Mouse (Mus musculus) midbrain, embryonic 13.5 days (tissue): Measurements from ENCODE around the gene Eif5. TPM values are rescaled to one million over a fixed set of nuclear protein-coding genes. Genes with fewer than 3 reads are reported as not detected.

ENCODE experiments used
- ATAC-seq: fragments of 200-750 bp; cut with Nextera tagmentation; 2 replicates; pipeline ENCODE4 v1.8.0; 2017; ENCODE audit warnings: mild to moderate bottlenecking, moderate TSS enrichment, moderate library complexity
- H3K27ac ChIP-seq: fragments of 300-500 bp; sonication (generic); 2 replicates; pipeline ENCODE4 v1.5.1; 2015; ENCODE audit warnings: inconsistent platforms, mild to moderate bottlenecking, moderate library complexity
- H3K27me3 ChIP-seq: fragments of 300-500 bp; sonication (generic); 2 replicates; pipeline ENCODE4 v1.6.1; 2015; ENCODE audit warnings: mild to moderate bottlenecking, inconsistent platforms
- H3K36me3 ChIP-seq: fragments of 300-500 bp; sonication (generic); 2 replicates; pipeline ENCODE4 v1.6.1; 2015; ENCODE audit warnings: mild to moderate bottlenecking, inconsistent platforms
- H3K4me1 ChIP-seq: fragments of 300-500 bp; sonication (generic); replicated peaks from 2 replicates; pipeline ENCODE4 v1.6.1; 2015; ENCODE audit warnings: inconsistent platforms
- H3K4me2 ChIP-seq: fragments of 300-500 bp; sonication (generic); replicated peaks from 2 replicates; pipeline ENCODE4 v1.6.1; 2015; ENCODE audit warnings: moderate library complexity, mild to moderate bottlenecking, inconsistent platforms
- H3K4me3 ChIP-seq: fragments of 300-500 bp; sonication (generic); replicated peaks from 2 replicates; pipeline ENCODE4 v1.5.1; 2015; ENCODE audit warnings: mild to moderate bottlenecking, inconsistent platforms
- H3K9ac ChIP-seq: fragments of 300-500 bp; sonication (generic); replicated peaks from 2 replicates; pipeline ENCODE4 v1.6.1; 2015; ENCODE audit warnings: mild to moderate bottlenecking, inconsistent platforms
- H3K9me3 ChIP-seq: fragments of 300-500 bp; sonication (generic); 2 replicates; pipeline ENCODE4 v1.6.1; 2016; ENCODE audit warnings: mild to moderate bottlenecking, inconsistent platforms
- WGBS: fragments of 180-500 bp; shearing (Covaris S2); methylation state at CpG from one replicate; pipeline ENCODE4 v1.1.7; 2015; 5-methylcytosine and 5-hydroxymethylcytosine counted together
- polyA plus RNA-seq: library from polyadenylated mRNA; unstranded; fragments of >200 nt; fragmentation: Nextera tagmentation; extraction: Ambion mirVana; gene quantifications from 2 replicates; pipeline ENCODE4 v1.2.1, GENCODE M21; 2015

Gene Eif5
- polyA plus RNA-seq, 1 experiment from 2014 or later: 593 TPM

DNA sequence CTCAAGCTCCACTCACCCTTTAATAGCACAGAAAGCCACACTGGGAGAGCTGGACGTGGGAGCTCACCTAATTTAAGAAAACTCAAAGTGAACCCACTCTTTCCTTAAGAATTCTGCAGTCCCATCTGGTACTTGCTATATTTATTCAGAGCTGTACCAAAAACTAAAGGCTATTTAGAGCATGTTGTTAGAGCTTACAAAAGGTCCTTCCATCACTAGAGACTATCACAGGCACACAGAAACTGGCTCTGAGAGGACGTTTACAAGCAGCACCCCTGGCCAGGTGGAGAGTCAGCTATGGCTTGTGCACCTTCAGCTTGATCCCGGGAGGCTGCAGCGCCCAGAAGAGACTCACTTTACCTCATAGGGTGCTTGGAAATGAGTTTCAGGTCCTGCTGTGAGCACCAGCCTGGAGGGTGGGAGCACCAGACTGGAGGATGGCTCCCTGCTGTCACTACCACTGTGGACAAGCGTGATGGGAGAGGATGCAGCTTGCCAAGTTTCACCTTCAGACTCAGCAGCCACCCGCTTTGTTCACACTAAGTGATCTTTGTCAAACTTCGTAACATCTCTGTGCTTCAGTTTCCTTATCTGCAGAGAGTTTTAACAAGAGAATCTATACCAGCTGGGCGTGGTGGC lies 10.1 kb upstream of the Eif5 start:
- Histone ChIP-seq H3K4me1 (no peaks in the 10 kb centered on the region), H3K27me3 (no peaks in the 10 kb centered on the region), H3K36me3 (no peaks in the 10 kb centered on the region), H3K27ac (no peak overlapping the region), H3K9me3 (no peaks in the 10 kb centered on the region), H3K4me3 (no peak overlapping the region), H3K9ac (no peak overlapping the region), H3K4me2 (no peak overlapping the region)
- WGBS: 64% methylated on average over 8 of the region's 8 CpGs
- ATAC-seq: no peak

DNA sequence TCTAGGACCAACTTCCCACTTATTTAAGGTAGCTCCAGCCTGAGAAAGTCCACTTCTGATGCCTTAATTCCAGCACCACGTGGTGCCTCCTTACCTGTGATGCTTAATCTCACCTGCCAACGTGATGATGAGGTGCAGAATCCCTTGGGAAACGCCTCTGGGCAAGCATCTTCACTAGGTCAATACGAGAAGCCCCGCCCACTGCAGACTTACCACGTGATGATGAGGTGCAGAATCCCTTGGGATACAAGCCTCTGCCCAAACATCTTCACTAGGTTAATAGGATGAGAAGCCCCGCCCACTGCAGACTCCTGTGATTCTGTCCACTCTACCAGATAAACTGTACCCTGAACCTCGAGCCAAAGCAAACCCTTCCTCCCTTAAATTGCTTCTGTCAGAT lies 8.6 kb upstream of the Eif5 start:
- H3K4me2 ChIP-seq: no peak overlapping the region

DNA sequence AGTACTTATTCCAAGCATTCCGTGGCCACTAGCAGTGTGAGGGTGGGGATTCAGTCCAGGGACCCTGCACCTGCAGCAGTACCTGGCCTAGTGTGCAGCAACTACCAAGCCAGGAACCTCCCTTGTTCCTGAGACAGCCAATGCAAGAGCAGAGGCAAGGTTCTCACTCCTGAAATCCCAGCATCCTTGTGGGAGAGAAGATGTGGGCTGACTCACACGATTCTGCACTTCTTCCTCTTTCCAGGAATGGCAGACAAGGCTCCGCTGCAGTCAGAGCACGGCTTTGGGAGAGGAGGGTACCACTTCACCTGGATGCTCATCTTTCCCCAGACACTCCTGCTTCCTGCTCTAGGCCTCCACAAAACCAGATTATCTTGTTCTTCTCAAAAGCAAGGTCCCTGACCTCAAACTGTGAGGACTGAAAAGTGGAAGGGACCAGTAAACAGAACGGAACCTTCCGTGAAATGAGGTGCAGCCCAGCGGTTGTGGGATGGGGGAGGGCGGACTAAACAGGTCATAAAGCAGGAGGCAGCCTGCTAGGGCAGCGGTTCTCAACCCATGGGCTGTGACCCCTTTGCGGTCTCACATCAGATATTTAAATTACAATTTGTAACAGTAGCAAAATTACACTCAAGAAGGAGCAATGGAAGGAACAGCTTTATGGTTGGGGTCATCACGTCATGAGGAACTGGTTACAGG lies 4.6 kb upstream of the Eif5 start:
- no peaks in the 10 kb centered on the region for H3K36me3 ChIP-seq
- no peak overlapping the region for H3K9ac ChIP-seq
- H3K4me1 ChIP-seq: peaks cover 11% of the 10 kb centered on the region
- WGBS: 70% methylated on average over 11 of the region's 11 CpGs
- H3K4me2 ChIP-seq: no peak overlapping the region
- no peaks in the 10 kb centered on the region for H3K9me3 ChIP-seq
- no peak for ATAC-seq
- no peak overlapping the region for H3K4me3 ChIP-seq
- no peaks in the 10 kb centered on the region for H3K27me3 ChIP-seq
- no peak overlapping the region for H3K27ac ChIP-seq

More for the DNA sequence above, 8.6 kb upstream of the Eif5 start:
- Histone ChIP-seq H3K4me3 (no peak overlapping the region), H3K9ac (no peak overlapping the region), H3K36me3 (no peaks in the 10 kb centered on the region), H3K4me1 (no peaks in the 10 kb centered on the region), H3K27me3 (no peaks in the 10 kb centered on the region), H3K9me3 (no peaks in the 10 kb centered on the region), H3K27ac (no peak overlapping the region)
- ATAC-seq: no peak
- 15% methylated on average over 8 of the region's 8 CpGs for WGBS

DNA sequence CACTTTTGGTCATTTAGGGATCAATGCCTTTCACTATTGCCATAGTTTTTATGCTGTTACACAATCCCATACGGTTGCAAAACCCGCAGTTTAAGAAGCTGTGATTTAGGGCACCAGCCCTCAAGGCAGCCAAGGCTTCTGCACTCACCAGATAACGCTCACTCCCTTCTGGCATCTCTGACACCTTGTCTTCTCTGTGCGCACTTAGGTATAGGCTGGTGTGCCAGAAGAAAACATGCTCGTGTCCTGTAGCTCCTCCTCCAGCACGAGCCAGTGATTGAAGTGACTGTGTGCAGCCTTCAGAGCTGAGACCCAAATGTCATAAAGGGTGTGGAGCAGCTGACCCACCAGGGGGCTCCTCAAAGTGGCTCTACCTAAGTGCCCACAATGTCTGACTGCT lies 2.5 kb upstream of the Eif5 start:
- Histone ChIP-seq H3K4me3 (no peak overlapping the region), H3K9me3 (no peaks in the 10 kb centered on the region), H3K9ac (no peak overlapping the region), H3K4me1 (peaks cover 24% of the 10 kb centered on the region), H3K27ac (no peak overlapping the region), H3K4me2 (no peak overlapping the region), H3K36me3 (peaks cover 10% of the 10 kb centered on the region), H3K27me3 (no peaks in the 10 kb centered on the region)
- WGBS: 70% methylated on average over 6 of the region's 6 CpGs
- ATAC-seq: no peak

DNA sequence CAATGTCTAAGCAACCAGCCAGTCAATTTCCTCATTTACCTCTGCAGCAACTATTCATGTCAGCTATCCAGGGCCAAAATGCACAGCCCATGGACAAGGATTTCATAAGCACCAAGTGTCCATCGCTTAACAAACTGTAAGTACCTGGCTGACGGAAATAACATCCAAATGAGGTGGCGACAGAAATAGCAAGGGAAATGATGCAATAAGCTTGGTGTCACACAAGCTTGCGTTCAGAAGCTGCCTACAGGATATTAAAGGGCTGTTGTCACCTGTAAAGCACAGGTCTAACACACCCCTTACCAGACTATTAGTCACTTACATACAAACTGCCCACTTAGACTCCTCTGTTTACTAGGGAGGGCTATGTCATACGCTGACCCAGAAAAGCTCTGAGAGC lies 2.1 kb upstream of the Eif5 start:
- no peak overlapping the region for H3K4me2 ChIP-seq
- H3K4me3 ChIP-seq: no peak overlapping the region
- peaks cover 15% of the 10 kb centered on the region for H3K36me3 ChIP-seq
- WGBS: 93% methylated on average over 5 of the region's 5 CpGs
- peaks cover 29% of the 10 kb centered on the region for H3K4me1 ChIP-seq
- ATAC-seq: no peak
- H3K27ac ChIP-seq: no peak overlapping the region
- no peak overlapping the region for H3K9ac ChIP-seq
- H3K27me3 ChIP-seq: no peaks in the 10 kb centered on the region
- no peaks in the 10 kb centered on the region for H3K9me3 ChIP-seq

DNA sequence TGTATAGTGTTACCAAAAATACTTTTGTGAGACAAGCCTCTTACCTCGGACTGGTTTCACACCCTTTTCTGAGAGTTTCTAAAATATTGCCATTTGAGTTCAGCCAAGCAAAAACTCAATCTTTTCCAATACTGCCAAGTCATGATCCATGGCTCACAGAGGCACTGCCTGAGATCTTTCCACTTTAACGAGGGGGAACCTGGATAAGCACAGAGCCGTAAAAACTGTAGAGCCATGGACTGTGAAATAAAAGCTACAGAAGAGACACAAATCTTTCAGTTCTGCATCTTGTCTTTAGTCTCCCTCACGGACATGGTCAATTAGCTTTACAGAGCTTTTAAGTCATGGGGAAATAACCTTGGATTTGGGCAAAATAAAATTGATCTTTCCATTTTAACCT lies 1.1 kb upstream of the Eif5 start:
- peak overlapping the region; percentile 97; the same call in 1 of the 2 replicates for H3K27ac ChIP-seq
- H3K36me3 ChIP-seq: peaks cover 25% of the 10 kb centered on the region
- H3K9ac ChIP-seq: peak overlapping the region; percentile 89
- 32% methylated on average over 4 of the region's 4 CpGs for WGBS
- peak overlapping the region; percentile 98 for H3K4me3 ChIP-seq
- H3K9me3 ChIP-seq: no peaks in the 10 kb centered on the region
- H3K4me1 ChIP-seq: peaks cover 37% of the 10 kb centered on the region
- ATAC-seq: no peak
- no peaks in the 10 kb centered on the region for H3K27me3 ChIP-seq
- H3K4me2 ChIP-seq: peak overlapping the region; percentile 67

DNA sequence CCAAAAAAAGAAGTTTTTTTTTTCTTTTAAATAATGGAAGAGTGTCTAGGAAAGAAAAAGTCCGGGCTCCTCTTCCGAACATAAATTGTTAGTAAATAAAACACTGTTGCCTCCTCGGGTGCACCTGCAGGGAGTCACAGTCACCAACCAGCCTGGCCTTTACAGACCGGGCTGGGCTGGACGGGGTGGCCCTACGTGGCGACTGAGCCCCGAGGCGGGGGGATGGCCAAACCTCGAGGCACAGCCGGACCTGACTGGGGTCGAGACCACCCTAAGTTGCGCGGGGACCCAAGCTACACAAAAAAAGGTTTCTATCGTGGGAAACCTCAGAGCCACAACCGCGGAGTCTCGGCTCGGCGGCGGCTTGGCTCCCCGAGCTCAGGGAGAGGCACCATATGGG lies 475 bp upstream of the Eif5 start:
- H3K36me3 ChIP-seq: peaks cover 31% of the 10 kb centered on the region
- peak overlapping the region; percentile 89 for H3K9ac ChIP-seq
- peaks cover 37% of the 10 kb centered on the region for H3K4me1 ChIP-seq
- under 1% methylated on average over 22 of the region's 22 CpGs for WGBS
- no peaks in the 10 kb centered on the region for H3K9me3 ChIP-seq
- peak overlapping the region; percentile 67 for H3K4me2 ChIP-seq
- H3K27ac ChIP-seq: peak overlapping the region; percentile 97
- ATAC-seq: peak; percentile 63
- H3K4me3 ChIP-seq: peak overlapping the region; percentile 98
- H3K27me3 ChIP-seq: no peaks in the 10 kb centered on the region

DNA sequence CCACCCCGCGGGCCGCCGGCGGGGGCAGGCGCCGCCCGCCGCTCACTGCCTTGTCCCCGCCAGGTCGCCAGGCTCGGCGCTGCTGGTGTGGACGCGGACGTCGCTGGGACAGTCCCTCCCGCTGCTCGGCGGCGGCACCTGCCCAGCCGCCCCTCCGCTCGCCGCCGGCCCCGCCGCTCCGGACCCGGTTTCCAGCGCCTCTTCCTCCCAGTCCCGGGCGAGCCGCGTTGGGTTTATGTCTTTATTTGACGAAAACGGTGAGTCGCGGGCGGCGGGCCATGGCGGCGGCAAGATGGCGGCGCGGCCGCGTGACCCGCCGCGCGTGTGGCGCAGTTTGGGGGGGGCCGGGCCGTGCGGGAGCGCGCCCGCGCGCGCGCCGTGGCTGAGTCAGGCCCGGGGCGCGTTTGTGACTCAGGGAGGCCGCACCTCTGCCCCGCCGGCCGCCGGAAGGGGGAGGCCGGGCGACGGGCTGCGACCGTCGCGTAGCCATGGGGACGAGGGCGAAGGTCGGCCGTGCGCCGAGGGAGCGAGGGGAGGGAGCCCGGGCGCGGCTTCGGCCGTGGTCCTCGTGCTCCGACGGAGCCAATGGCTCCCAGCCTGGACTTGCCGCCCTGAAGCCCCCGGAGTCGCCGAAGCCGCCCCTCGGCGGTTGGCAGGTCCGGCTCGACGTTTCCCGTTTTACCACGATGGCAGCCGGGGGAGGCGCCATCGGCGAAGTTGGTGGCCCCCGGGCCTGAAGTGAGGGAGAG lies 650 bp downstream of the Eif5 start:
- peaks cover 37% of the 10 kb centered on the region for H3K4me1 ChIP-seq
- 0% methylated on average over 74 of the region's 111 CpGs for WGBS
- H3K4me3 ChIP-seq: peak overlapping the region; percentile 98
- H3K36me3 ChIP-seq: peaks cover 42% of the 10 kb centered on the region
- H3K27me3 ChIP-seq: no peaks in the 10 kb centered on the region
- no peaks in the 10 kb centered on the region for H3K9me3 ChIP-seq
- peak; percentile 24 for ATAC-seq
- peak overlapping the region; percentile 97 for H3K27ac ChIP-seq
- H3K4me2 ChIP-seq: peak overlapping the region; percentile 85
- H3K9ac ChIP-seq: peak overlapping the region; percentile 92

DNA sequence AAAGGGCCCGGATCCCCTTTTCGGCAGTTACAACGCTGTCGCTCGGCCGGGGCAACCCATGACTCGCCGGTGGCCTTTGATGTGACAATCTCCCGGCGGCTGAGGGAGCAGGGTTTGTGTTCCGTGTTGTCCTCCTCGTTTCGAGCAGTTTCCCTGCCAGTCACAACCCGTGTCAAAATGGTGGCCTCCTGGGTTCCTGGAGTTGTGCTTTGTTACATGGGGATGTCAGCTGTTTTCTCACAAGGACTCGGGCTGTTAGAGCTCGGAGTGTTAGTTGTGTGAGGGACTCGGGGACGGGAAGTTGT lies 1.2 kb downstream of the Eif5 start:
- peaks cover 37% of the 10 kb centered on the region for H3K4me1 ChIP-seq
- H3K27ac ChIP-seq: peak overlapping the region; percentile 97
- H3K27me3 ChIP-seq: no peaks in the 10 kb centered on the region
- peak overlapping the region; percentile 92 for H3K9ac ChIP-seq
- no peaks in the 10 kb centered on the region for H3K9me3 ChIP-seq
- H3K4me3 ChIP-seq: peak overlapping the region; percentile 98
- peak overlapping the region; percentile 85 for H3K4me2 ChIP-seq
- peaks cover 47% of the 10 kb centered on the region for H3K36me3 ChIP-seq
- 2% methylated on average over 18 of the region's 18 CpGs for WGBS
- ATAC-seq: no peak

DNA sequence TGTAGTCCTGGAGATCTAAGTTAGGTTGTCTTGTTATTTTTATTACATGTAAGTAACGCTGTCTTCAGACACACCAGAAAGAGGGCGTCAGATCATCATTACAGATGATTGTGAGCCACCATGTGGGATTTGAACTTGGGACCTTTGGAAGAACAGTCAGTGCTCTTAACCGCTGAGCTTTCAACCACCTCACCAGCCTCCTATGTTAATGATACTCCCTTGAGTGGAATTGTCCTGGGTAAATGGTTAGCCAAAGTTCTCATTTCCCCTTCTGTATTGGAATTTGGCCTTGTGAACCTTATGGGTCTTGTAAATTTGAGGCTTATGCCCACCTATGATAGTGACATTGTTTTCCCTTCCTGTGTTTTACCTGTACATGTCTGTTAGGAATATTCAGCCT lies 9.3 kb downstream of the Eif5 start:
- no peak for ATAC-seq
- H3K9ac ChIP-seq: no peak overlapping the region
- peaks cover 58% of the 10 kb centered on the region for H3K36me3 ChIP-seq
- WGBS: 93% methylated on average over 3 of the region's 3 CpGs
- no peak overlapping the region for H3K27ac ChIP-seq
- no peak overlapping the region for H3K4me3 ChIP-seq
- no peaks in the 10 kb centered on the region for H3K27me3 ChIP-seq
- H3K4me1 ChIP-seq: no peaks in the 10 kb centered on the region
- no peaks in the 10 kb centered on the region for H3K9me3 ChIP-seq
- no peak overlapping the region for H3K4me2 ChIP-seq

DNA sequence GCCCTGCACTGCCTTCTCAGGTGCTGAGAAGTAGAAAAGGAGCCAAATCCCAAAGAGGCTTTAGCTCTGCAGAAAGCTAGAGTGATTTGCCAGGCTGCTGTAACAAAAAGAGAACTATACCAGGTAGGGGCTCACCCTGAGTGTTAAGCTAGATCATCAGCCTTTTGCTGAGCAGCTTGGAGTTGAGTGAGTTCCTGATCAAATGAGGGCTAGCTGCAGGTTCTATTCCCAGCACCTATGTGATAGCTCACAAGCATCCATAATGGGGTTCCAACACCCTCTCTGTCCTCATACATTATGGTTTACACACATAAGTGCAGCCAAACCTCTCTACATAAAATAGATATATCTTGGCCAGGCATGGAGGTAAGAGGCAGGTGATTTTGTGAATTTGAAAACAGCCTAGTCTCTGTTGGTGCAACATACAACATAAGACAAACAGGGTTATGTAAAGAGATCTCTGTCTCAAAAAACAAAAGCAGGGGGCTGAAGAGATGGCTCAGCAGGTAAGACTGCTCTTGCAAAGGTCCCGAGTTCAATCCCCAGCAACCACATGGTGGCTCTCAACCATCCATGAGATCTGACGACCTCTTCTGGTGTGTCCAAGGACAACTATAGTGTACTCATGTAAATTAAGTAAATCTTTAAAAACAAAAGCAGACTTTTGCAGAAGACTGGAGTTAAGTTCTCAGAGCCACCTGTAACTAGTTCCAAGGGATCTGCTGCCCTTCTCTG lies 10.9 kb downstream of the Eif5 start:
- H3K9me3 ChIP-seq: no peaks in the 10 kb centered on the region
- ATAC-seq: no peak
- H3K9ac ChIP-seq: no peak overlapping the region
- no peaks in the 10 kb centered on the region for H3K4me1 ChIP-seq
- peaks cover 41% of the 10 kb centered on the region for H3K36me3 ChIP-seq
- H3K4me3 ChIP-seq: no peak overlapping the region
- no peaks in the 10 kb centered on the region for H3K27me3 ChIP-seq
- 54% methylated on average over 2 of the region's 2 CpGs for WGBS
- H3K4me2 ChIP-seq: no peak overlapping the region
- no peak overlapping the region for H3K27ac ChIP-seq

DNA sequence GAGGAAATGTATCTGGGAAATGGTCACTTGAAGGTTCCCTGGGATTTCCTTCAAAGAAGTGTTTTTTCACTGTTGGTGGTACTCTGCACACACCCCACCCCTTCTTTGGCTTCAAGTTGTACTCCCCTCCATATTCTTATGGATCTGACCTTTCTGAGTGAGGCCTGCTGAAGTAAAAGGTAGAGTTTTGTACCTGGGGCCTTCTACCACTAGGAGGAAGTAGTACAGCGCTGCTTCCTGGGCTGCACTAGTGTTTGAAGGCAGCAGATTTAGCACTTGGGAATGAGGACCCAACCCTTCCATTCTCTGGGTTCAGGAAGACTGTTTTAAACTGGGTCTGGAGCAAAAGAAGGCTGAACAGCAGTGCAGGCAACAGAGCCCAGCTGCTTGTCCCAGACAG lies 12.9 kb downstream of the Eif5 start:
- H3K9ac ChIP-seq: no peak overlapping the region
- no peaks in the 10 kb centered on the region for H3K9me3 ChIP-seq
- H3K4me1 ChIP-seq: no peaks in the 10 kb centered on the region
- no peak overlapping the region for H3K4me2 ChIP-seq
- H3K36me3 ChIP-seq: peaks cover 29% of the 10 kb centered on the region
- H3K4me3 ChIP-seq: no peak overlapping the region
- 71% methylated on average over 1 of the region's 1 CpGs for WGBS
- no peak for ATAC-seq
- no peak overlapping the region for H3K27ac ChIP-seq
- H3K27me3 ChIP-seq: no peaks in the 10 kb centered on the region
